18 mouse cellular contexts compared by ENCODE assay signal in the genomic region with DNA sequence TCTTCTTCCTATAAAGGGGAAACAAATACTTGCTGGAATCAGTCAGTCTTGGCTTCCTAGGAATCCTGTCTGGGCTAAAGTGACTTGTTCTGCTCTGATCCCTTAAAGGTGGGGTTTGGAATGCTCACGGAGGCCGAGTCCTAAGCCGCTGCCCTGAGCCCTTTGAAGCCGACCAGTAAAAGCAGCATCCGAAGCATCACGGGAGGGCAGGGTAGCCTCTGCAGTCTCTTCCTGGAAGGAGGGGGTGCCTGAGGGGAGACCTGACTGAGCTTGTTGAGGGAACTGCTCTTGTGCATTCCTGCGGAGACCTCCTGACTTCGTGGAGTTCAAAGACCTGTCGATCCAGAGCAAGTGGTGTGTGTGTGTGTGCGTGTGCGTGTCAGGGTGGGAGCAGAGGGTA.
A peak's percentile ranks its signal among the peaks of the same experiment; 100 is the strongest.
DNase-seq lines count a peak whose midpoint lies in the region; ATAC-seq and TF ChIP-seq lines count a peak whose summit lies in the region.
"Had no signal": no experiment of that assay in that cellular context is flagged by ENCODE, and none has a peak within 500 bp of the region (broad histone marks: within the 10 kb centered on the region; RNA-seq: fewer than 3 reads in every experiment).

No protein-coding gene starts in this region.

- peaks cover 56% of the 10 kb centered on the region for H3K4me1 ChIP-seq in cerebellum, adult 2 months (ENCODE audit: control insufficient read depth, insufficient read depth, low read length)
- H3K4me1 ChIP-seq in lung, postnatal 0 days (ENCODE audit: insufficient read depth, low read depth, low read length) = no peaks in the 10 kb centered on the region
- peaks cover 29% of the 10 kb centered on the region for H3K4me1 ChIP-seq in embryonic facial prominence, embryonic 10.5 days
- H3K4me1 ChIP-seq: forebrain, embryonic 10.5 days had no signal

- H3K4me2 ChIP-seq in lung, postnatal 0 days (replicated peaks; ENCODE audit: low read depth, low read length) = no peak overlapping the region
- H3K4me2 ChIP-seq: embryonic facial prominence, embryonic 15.5 days; hindbrain, embryonic 15.5 days had no signal

- no peak overlapping the region for H3K4me3 ChIP-seq in cerebellum, adult 2 months (replicated peaks; ENCODE audit: insufficient read depth, low read depth, low read length)
- no peak overlapping the region for H3K4me3 ChIP-seq in lung, postnatal 0 days (ENCODE audit: low read depth, low read length)
- no peak overlapping the region for H3K4me3 ChIP-seq in embryonic facial prominence, embryonic 10.5 days
- H3K4me3 ChIP-seq: embryonic facial prominence, embryonic 15.5 days; erythroblast, embryonic 14.5 days; forebrain, embryonic 10.5 days; hindbrain, embryonic 15.5 days had no signal

- no peak for TF ChIP-seq CTCF in cerebellum, adult 2 months (IDR thresholded peaks at IDR 0.05; ENCODE audit: borderline replicate concordance, insufficient read depth, low read depth, low read length)
- no peak for TF ChIP-seq CTCF in lung, postnatal 0 days (IDR thresholded peaks at IDR 0.05)

- ATAC-seq in lung, postnatal 0 days = peak; percentile 7; the same call in 1 of the 2 replicates
- ATAC-seq: activated CD4-positive, CD25-positive, alpha-beta regulatory T cell, adult 4 months; forebrain, embryonic 14.5 days; intestine, embryonic 16.5 days had no signal

- peak overlapping the region; percentile 27; the same call in 1 of the 2 replicates for H3K27ac ChIP-seq in cerebellum, adult 2 months (ENCODE audit: insufficient read depth, low read length)
- no peak overlapping the region for H3K27ac ChIP-seq in lung, postnatal 0 days (ENCODE audit: low read length)
- H3K27ac ChIP-seq in embryonic facial prominence, embryonic 10.5 days (replicated peaks) = 0 out of 2 replicates have a peak overlapping the region, but pooled peaks have one; percentile 24
- H3K27ac ChIP-seq: embryonic facial prominence, embryonic 15.5 days; forebrain, embryonic 10.5 days had no signal

- H3K9me3 ChIP-seq in lung, postnatal 0 days (ENCODE audit: low read length) = no peaks in the 10 kb centered on the region
- H3K9me3 ChIP-seq in embryonic facial prominence, embryonic 10.5 days = no peaks in the 10 kb centered on the region
- H3K9me3 ChIP-seq: embryonic facial prominence, embryonic 15.5 days; forebrain, embryonic 10.5 days; hindbrain, embryonic 15.5 days had no signal

- no peak for DNase-seq in cerebellum, adult 2 months
- DNase-seq in cerebellum, postnatal 14 days = no peak
- DNase-seq in lung, postnatal 0 days (ENCODE audit: low spot score) = no peak
- DNase-seq in lung, postnatal 25 days (ENCODE audit: low spot score) = no peak
- peak; percentile 48 for DNase-seq in embryonic facial prominence, embryonic 10.5 days (ENCODE audit: low spot score)
- no peak for DNase-seq in c-Kit-positive CD71-positive TER-119-positive erythroid progenitor cells, embryonic 14.5 days (ENCODE audit: low spot score)
- DNase-seq in B cell, adult 2 months = no peak
- DNase-seq: adrenal gland, postnatal 14 days; gastrocnemius, postnatal 36 days; heart, adult 11 months; heart, postnatal 10 days had no signal

- peaks cover 10% of the 10 kb centered on the region for H3K36me3 ChIP-seq in lung, postnatal 0 days (ENCODE audit: insufficient read depth, low read length)
- peaks cover 59% of the 10 kb centered on the region for H3K36me3 ChIP-seq in embryonic facial prominence, embryonic 10.5 days (replicated peaks)
- H3K36me3 ChIP-seq: embryonic facial prominence, embryonic 15.5 days had no signal

- WGBS in cerebellum, adult 2 months = 48% methylated on average over 11 of the region's 11 CpGs
- WGBS in lung, postnatal 0 days = 47% methylated on average over 11 of the region's 11 CpGs
- 75% methylated on average over 11 of the region's 11 CpGs for WGBS in embryonic facial prominence, embryonic 10.5 days

- no peaks in the 10 kb centered on the region for H3K27me3 ChIP-seq in cerebellum, adult 2 months (ENCODE audit: control insufficient read depth, insufficient read depth, low read length)
- H3K27me3 ChIP-seq in lung, postnatal 0 days (replicated peaks; ENCODE audit: insufficient read depth, low read length) = no peaks in the 10 kb centered on the region
- no peaks in the 10 kb centered on the region for H3K27me3 ChIP-seq in embryonic facial prominence, embryonic 10.5 days (replicated peaks; ENCODE audit: low read depth, poor library complexity, severe bottlenecking)
- H3K27me3 ChIP-seq: embryonic facial prominence, embryonic 15.5 days; hindbrain, embryonic 15.5 days had no signal

- no peak for TF ChIP-seq EP300 in lung, postnatal 0 days (IDR thresholded peaks at IDR 0.05)

- no peak for TF ChIP-seq POLR2A in cerebellum, adult 2 months (IDR thresholded peaks at IDR 0.05; ENCODE audit: borderline replicate concordance, insufficient read depth, low read length)

- H3K9ac ChIP-seq in lung, postnatal 0 days (replicated peaks; ENCODE audit: low read depth) = no peak overlapping the region
- H3K9ac ChIP-seq: embryonic facial prominence, embryonic 15.5 days; hindbrain, embryonic 15.5 days had no signal
